In the genomic region with DNA sequence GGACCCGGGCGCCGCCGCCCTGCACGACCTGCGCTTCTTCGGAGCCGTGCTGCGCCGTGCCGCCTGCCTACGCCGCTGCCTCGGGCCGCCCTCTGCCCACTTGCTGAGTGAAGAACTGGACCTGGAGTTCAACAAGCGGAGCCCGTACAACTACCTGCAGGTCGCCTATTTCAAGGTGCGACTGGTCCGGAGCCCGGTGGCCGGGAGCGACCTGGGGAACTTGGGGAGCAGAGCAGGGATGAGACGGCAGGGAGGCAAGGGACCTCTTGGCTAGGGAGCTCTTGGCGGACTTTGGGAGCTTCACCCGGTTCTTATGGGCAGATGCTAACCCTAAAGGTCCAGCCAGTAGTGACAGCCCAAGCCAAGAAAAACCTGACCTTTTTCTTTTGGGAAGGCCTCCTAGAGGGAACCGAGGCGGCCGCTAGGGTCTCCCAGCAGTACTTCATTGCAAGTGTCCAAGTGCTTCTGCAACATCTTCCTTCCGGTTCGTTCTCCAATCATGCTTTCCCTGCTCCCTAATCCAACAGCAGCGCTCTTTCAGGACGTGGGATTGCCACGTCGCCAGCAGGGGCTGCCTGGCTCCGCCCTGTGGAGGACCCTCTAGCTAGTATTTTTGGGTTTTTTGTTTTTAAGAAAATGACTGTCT, we compare ENCODE assay signal across 8 mouse cellular contexts. TPM values are rescaled to one million over a fixed set of nuclear protein-coding genes. Genes with fewer than 3 reads are reported as not detected.
DNase-seq lines count a peak whose midpoint lies in the region; ATAC-seq and TF ChIP-seq lines count a peak whose summit lies in the region.

No protein-coding gene starts in this region.

- H3K4me2 ChIP-seq in CH12.LX (ENCODE audit: insufficient read depth, low read depth, poor library complexity, severe bottlenecking): peak overlapping the region; percentile 54
- peak overlapping the region; percentile 83 for H3K4me2 ChIP-seq in heart, embryonic 14.5 days (ENCODE audit: low read length)
- peak overlapping the region; percentile 86 for H3K4me2 ChIP-seq in kidney, postnatal 0 days (ENCODE audit: low read length)
- peak overlapping the region; percentile 78 for H3K4me2 ChIP-seq in liver, embryonic 14.5 days (ENCODE audit: low read depth)
- H3K4me2 ChIP-seq in neural tube, embryonic 11.5 days (ENCODE audit: low read depth): peak overlapping the region; percentile 87

- no peak overlapping the region for H3K27ac ChIP-seq in CH12.LX (ENCODE audit: insufficient read depth, low read depth)
- peak overlapping the region; percentile 73 for H3K27ac ChIP-seq in embryonic fibroblast, embryonic 13.5 days (ENCODE audit: insufficient read depth, low read length)
- peak overlapping the region; percentile 23 to 67 for H3K27ac ChIP-seq in heart, embryonic 14.5 days (replicated peaks in 1 of 2; ENCODE audit: control insufficient read depth in 1 of 2, insufficient read depth in 1 of 2, low read depth in 2 of 2, low read length in 2 of 2)
- H3K27ac ChIP-seq in kidney, postnatal 0 days: peak overlapping the region; percentile 68
- H3K27ac ChIP-seq in liver, embryonic 14.5 days: no peak overlapping the region
- H3K27ac ChIP-seq in neural tube, embryonic 11.5 days (ENCODE audit: low read depth, low read length): no peak overlapping the region

- peaks cover 6 to 46% of the 10 kb centered on the region in 2 experiments for H3K4me1 ChIP-seq in CH12.LX (ENCODE audit: control insufficient read depth in 1 of 2, insufficient read depth in 2 of 2)
- 0 out of 2 replicates have a peak, but pooled peaks cover 3% of the 10 kb centered on the region for H3K4me1 ChIP-seq in embryonic fibroblast, embryonic 13.5 days (ENCODE audit: control insufficient read depth, insufficient read depth, low read length)
- peaks cover 0 to 18% of the 10 kb centered on the region in 2 experiments; a peak in 2 of 4 replicates for H3K4me1 ChIP-seq in heart, embryonic 14.5 days (ENCODE audit: control insufficient read depth in 2 of 2, insufficient read depth in 2 of 2, low read length in 2 of 2)
- H3K4me1 ChIP-seq in kidney, postnatal 0 days (replicated peaks; ENCODE audit: insufficient read depth, low read length): peaks cover 4% of the 10 kb centered on the region; the same call in 1 of the 2 replicates
- peaks cover 3 to 5% of the 10 kb centered on the region in 2 experiments for H3K4me1 ChIP-seq in liver, embryonic 14.5 days (replicated peaks; ENCODE audit: control insufficient read depth in 2 of 2, insufficient read depth in 2 of 2, low read length in 1 of 2)
- no peaks in the 10 kb centered on the region for H3K4me1 ChIP-seq in neural tube, embryonic 11.5 days (ENCODE audit: control insufficient read depth, insufficient read depth, low read length)

- no peak for TF ChIP-seq POLR2A in CH12.LX (IDR thresholded peaks at IDR 0.05; ENCODE audit: low read depth, low read length)
- TF ChIP-seq POLR2A in embryonic fibroblast, embryonic 13.5 days (IDR thresholded peaks at IDR 0.05; ENCODE audit: low read depth, low read length): peak; percentile 85

- under 1% methylated on average over 36 of the region's 36 CpGs for WGBS in heart, embryonic 14.5 days
- WGBS in kidney, postnatal 0 days: under 1% methylated on average over 36 of the region's 36 CpGs
- WGBS in liver, embryonic 14.5 days (ENCODE audit: insufficient replicate concordance): under 1% methylated on average over 36 of the region's 36 CpGs
- under 1% methylated on average over 36 of the region's 36 CpGs for WGBS in neural tube, embryonic 11.5 days

- H3K9ac ChIP-seq in CH12.LX (ENCODE audit: insufficient read depth, low read depth): peak overlapping the region; percentile 52
- H3K9ac ChIP-seq in heart, embryonic 14.5 days (ENCODE audit: low read length): peak overlapping the region; percentile 85
- H3K9ac ChIP-seq in kidney, postnatal 0 days (ENCODE audit: low read depth, low read length): peak overlapping the region; percentile 68
- H3K9ac ChIP-seq in liver, embryonic 14.5 days (replicated peaks): peak overlapping the region; percentile 50
- peak overlapping the region; percentile 73 for H3K9ac ChIP-seq in neural tube, embryonic 11.5 days (ENCODE audit: low read length)

- no peaks in the 10 kb centered on the region for H3K27me3 ChIP-seq in CH12.LX (replicated peaks)
- no peaks in the 10 kb centered on the region for H3K27me3 ChIP-seq in heart, embryonic 14.5 days (ENCODE audit: control insufficient read depth, insufficient read depth, low read length)
- H3K27me3 ChIP-seq in kidney, postnatal 0 days (ENCODE audit: insufficient read depth, low read length): no peaks in the 10 kb centered on the region
- no peaks in the 10 kb centered on the region; the same call in 1 of the 2 replicates for H3K27me3 ChIP-seq in liver, embryonic 14.5 days (ENCODE audit: control insufficient read depth, insufficient read depth, low read length)
- no peaks in the 10 kb centered on the region for H3K27me3 ChIP-seq in neural tube, embryonic 11.5 days (ENCODE audit: control insufficient read depth, insufficient read depth, low read length)

- H3K36me3 ChIP-seq in CH12.LX (replicated peaks in 1 of 2; ENCODE audit: control insufficient read depth in 1 of 2, insufficient read depth in 1 of 2, low read length in 1 of 2): peaks cover 0 to 33% of the 10 kb centered on the region in 2 experiments
- peaks cover 29% of the 10 kb centered on the region for H3K36me3 ChIP-seq in heart, embryonic 14.5 days (ENCODE audit: control insufficient read depth, insufficient read depth, low read length)
- no peaks in the 10 kb centered on the region for H3K36me3 ChIP-seq in kidney, postnatal 0 days (ENCODE audit: insufficient read depth, low read length)
- no peaks in the 10 kb centered on the region for H3K36me3 ChIP-seq in liver, embryonic 14.5 days (replicated peaks; ENCODE audit: control insufficient read depth, insufficient read depth, low read depth)
- H3K36me3 ChIP-seq in neural tube, embryonic 11.5 days (ENCODE audit: control insufficient read depth, insufficient read depth, low read length): no peaks in the 10 kb centered on the region; the same call in 1 of the 2 replicates

- no peaks in the 10 kb centered on the region for H3K79me2 ChIP-seq in CH12.LX (replicated peaks; ENCODE audit: control insufficient read depth, extremely low read depth, insufficient read depth, poor library complexity, severe bottlenecking)

- 0 out of 2 replicates have a peak, but pooled peaks have one; percentile 8 for TF ChIP-seq EP300 in CH12.LX (IDR thresholded peaks at IDR 0.05; ENCODE audit: low read length)
- TF ChIP-seq EP300 in liver, embryonic 14.5 days (IDR thresholded peaks at IDR 0.05; ENCODE audit: low read depth): no peak

- no peak for TF ChIP-seq RAD21 in CH12.LX (IDR thresholded peaks at IDR 0.05; ENCODE audit: low read depth, low read length)

- dilution Hi-C loops in CH12.LX (cut with MboI; ENCODE audit: extremely low pct_ligation_motif_present, extremely low pct_unique_long_range_greater_than_20kb, low sequenced_read_pairs): no loop called here

- H3K4me3 ChIP-seq in CH12.LX (replicated peaks in 1 of 3; ENCODE audit: low read depth in 2 of 3, low read length in 2 of 3, poor library complexity in 1 of 3): peak overlapping the region; percentile 74 to 92 (median 83)
- H3K4me3 ChIP-seq in embryonic fibroblast, embryonic 13.5 days (ENCODE audit: insufficient read depth, low read length): peak overlapping the region; percentile 82
- H3K4me3 ChIP-seq in heart, embryonic 14.5 days (ENCODE audit: control insufficient read depth in 1 of 2, insufficient read depth in 1 of 2, low read depth in 1 of 2, low read length in 2 of 2): peak overlapping the region; percentile 72 to 89
- H3K4me3 ChIP-seq in kidney, postnatal 0 days (replicated peaks; ENCODE audit: low read depth, low read length): peak overlapping the region; percentile 77
- H3K4me3 ChIP-seq in liver, embryonic 14.5 days (ENCODE audit: insufficient read depth in 1 of 2, low read depth in 2 of 2, low read length in 2 of 2): peak overlapping the region; percentile 68 to 71
- peak overlapping the region; percentile 90 for H3K4me3 ChIP-seq in neural tube, embryonic 11.5 days (ENCODE audit: low read depth, low read length)

- in situ Hi-C loops in CH12.LX (cut with MboI; ENCODE audit: low pct_ligation_motif_present, low pct_unique_long_range_greater_than_20kb, low sequenced_read_pairs): no loop called here

- no peak for TF ChIP-seq CTCF in CH12.LX (conservative IDR thresholded peaks at IDR 0.05 in 1 of 2, IDR thresholded peaks at IDR 0.05 in 1 of 2; ENCODE audit: low read depth in 2 of 2, low read length in 2 of 2)
- TF ChIP-seq CTCF in embryonic fibroblast, embryonic 13.5 days (IDR thresholded peaks at IDR 0.05; ENCODE audit: borderline replicate concordance, insufficient read depth, low read length): no peak
- peak; percentile 49 for TF ChIP-seq CTCF in kidney, postnatal 0 days (IDR thresholded peaks at IDR 0.05; ENCODE audit: low read depth)
- TF ChIP-seq CTCF in liver, embryonic 14.5 days (IDR thresholded peaks at IDR 0.05; ENCODE audit: low read depth): peak; percentile 29; the same call in 1 of the 2 replicates

- peak; percentile 32; the same call in 1 of the 2 replicates for ATAC-seq in heart, embryonic 14.5 days (ENCODE audit: insufficient number of reproducible peaks, insufficient read depth, low FRiP score, low read depth)
- no peak; the same call in 1 of the 2 replicates for ATAC-seq in kidney, postnatal 0 days (replicated peaks; ENCODE audit: low FRiP score, low read depth)
- ATAC-seq in liver, embryonic 14.5 days (ENCODE audit: insufficient read depth): peak; percentile 53; the same call in 1 of the 2 replicates
- peak; percentile 10; the same call in 1 of the 2 replicates for ATAC-seq in neural tube, embryonic 11.5 days (ENCODE audit: insufficient read depth, low FRiP score, low TSS enrichment)

- DNase-seq in CH12.LX (ENCODE audit: extremely low read depth): peak; percentile 27
- peak; percentile 72 for DNase-seq in adrenal gland, adult 2 months
- DNase-seq in kidney, postnatal 0 days (ENCODE audit: low spot score): peak; percentile 91
- peak in 1 of 3 experiments; percentile 17 for DNase-seq in liver, embryonic 14.5 days (ENCODE audit: low read depth in 3 of 3, low spot score in 3 of 3)
- peak; percentile 73 for DNase-seq in neural tube, embryonic 11.5 days (ENCODE audit: low spot score)
- no peak for DNase-seq in spleen, adult 12 weeks (ENCODE audit: low spot score)

- H3K9me3 ChIP-seq in CH12.LX (replicated peaks; ENCODE audit: low read length): no peaks in the 10 kb centered on the region
- no peaks in the 10 kb centered on the region for H3K9me3 ChIP-seq in heart, embryonic 14.5 days (ENCODE audit: control insufficient read depth, low read length)
- H3K9me3 ChIP-seq in kidney, postnatal 0 days (replicated peaks; ENCODE audit: low read length): no peaks in the 10 kb centered on the region
- no peaks in the 10 kb centered on the region for H3K9me3 ChIP-seq in liver, embryonic 14.5 days (ENCODE audit: control insufficient read depth, low read length)
- H3K9me3 ChIP-seq in neural tube, embryonic 11.5 days (ENCODE audit: control insufficient read depth, low read length): no peaks in the 10 kb centered on the region

RNA-seq across cellular contexts. Expression of a gene that starts 0.7 kb away (rescaled TPM):
- 11.3 and 14.8 TPM in 2 replicates for total RNA-seq in CH12.LX (2012; rRNA removed)
- total RNA-seq in CH12.LX (2014; rRNA removed): 27.1 and 29.2 TPM in 2 replicates
- 31.6 and 32.0 TPM in 2 replicates for polyA plus RNA-seq in CH12.LX (2012; ENCODE audit: insufficient read length, low read depth)
- 10 to 100 TPM; 23.2 to 27.5 TPM for total RNA-seq in adrenal gland, adult 2 months (2021)
- 53.2 and 76.6 TPM in 2 replicates for polyA plus RNA-seq in adrenal gland, adult 2 months (2012; rRNA removed)
- 142 and 190 TPM in 2 replicates for polyA plus RNA-seq in embryonic fibroblast, embryonic 13.5 days (2011; ENCODE audit: insufficient read length, low read depth, missing spikeins)
- polyA plus RNA-seq in heart, embryonic 14.5 days (2014; fragmentation: Nextera tagmentation; extraction: Ambion mirVana): 40.9 and 42.0 TPM in 2 replicates
- 32.4 and 34.9 TPM in 2 replicates for polyA plus RNA-seq in kidney, postnatal 0 days (2015; fragmentation: Nextera tagmentation; extraction: Ambion mirVana)
- polyA plus RNA-seq in liver, embryonic 14.5 days (2012; rRNA removed): 7.5 and 9.1 TPM in 2 replicates
- 7.5 and 7.9 TPM in 2 replicates for polyA plus RNA-seq in liver, embryonic 14.5 days (2014; fragmentation: Nextera tagmentation; extraction: Ambion mirVana)
- polyA plus RNA-seq in neural tube, embryonic 11.5 days (2014; fragmentation: Nextera tagmentation; extraction: Ambion mirVana): 20.5 and 21.3 TPM in 2 replicates

RNA-seq across cellular contexts. Expression of a gene that starts 0.9 kb away (rescaled TPM):
- 7.5 and 8.7 TPM in 2 replicates for total RNA-seq in CH12.LX (2012; rRNA removed)
- total RNA-seq in CH12.LX (2014; rRNA removed): 12.7 and 13.5 TPM in 2 replicates
- 15.4 and 18.8 TPM in 2 replicates for polyA plus RNA-seq in CH12.LX (2012; ENCODE audit: insufficient read length, low read depth)
- 10 to 100 TPM; 22.4 to 26.4 TPM for total RNA-seq in adrenal gland, adult 2 months (2021)
- polyA plus RNA-seq in adrenal gland, adult 2 months (2012; rRNA removed): 4.6 and 6.0 TPM in 2 replicates
- polyA plus RNA-seq in embryonic fibroblast, embryonic 13.5 days (2011; ENCODE audit: insufficient read length, low read depth, missing spikeins): 17.1 and 17.8 TPM in 2 replicates
- 24.8 and 25.1 TPM in 2 replicates for polyA plus RNA-seq in heart, embryonic 14.5 days (2014; fragmentation: Nextera tagmentation; extraction: Ambion mirVana)
- 28.1 and 31.1 TPM in 2 replicates for polyA plus RNA-seq in kidney, postnatal 0 days (2015; fragmentation: Nextera tagmentation; extraction: Ambion mirVana)
- 2.2 and 3.1 TPM in 2 replicates for polyA plus RNA-seq in liver, embryonic 14.5 days (2012; rRNA removed)
- 12.7 and 12.8 TPM in 2 replicates for polyA plus RNA-seq in liver, embryonic 14.5 days (2014; fragmentation: Nextera tagmentation; extraction: Ambion mirVana)
- polyA plus RNA-seq in neural tube, embryonic 11.5 days (2014; fragmentation: Nextera tagmentation; extraction: Ambion mirVana): 40.5 and 44.1 TPM in 2 replicates

RNA-seq across cellular contexts. Expression of a gene that starts 15.4 kb away (rescaled TPM):
- total RNA-seq in CH12.LX (2012; rRNA removed): not detected in 2 replicates
- 0.16 TPM in 1 of 2 replicates, not detected in the other for total RNA-seq in CH12.LX (2014; rRNA removed)
- 0.18 TPM in 1 of 2 replicates, not detected in the other for polyA plus RNA-seq in CH12.LX (2012; ENCODE audit: insufficient read length, low read depth)
- not detected for total RNA-seq in adrenal gland, adult 2 months (2021)
- polyA plus RNA-seq in adrenal gland, adult 2 months (2012; rRNA removed): 0.18 and 0.31 TPM in 2 replicates
- not detected in 2 replicates for polyA plus RNA-seq in embryonic fibroblast, embryonic 13.5 days (2011; ENCODE audit: insufficient read length, low read depth, missing spikeins)
- polyA plus RNA-seq in heart, embryonic 14.5 days (2014; fragmentation: Nextera tagmentation; extraction: Ambion mirVana): 0.19 TPM in 1 of 2 replicates, not detected in the other
- polyA plus RNA-seq in kidney, postnatal 0 days (2015; fragmentation: Nextera tagmentation; extraction: Ambion mirVana): 0.14 TPM in 1 of 2 replicates, not detected in the other
- 0.05 TPM in 1 of 2 replicates, not detected in the other for polyA plus RNA-seq in liver, embryonic 14.5 days (2012; rRNA removed)
- not detected in 2 replicates for polyA plus RNA-seq in liver, embryonic 14.5 days (2014; fragmentation: Nextera tagmentation; extraction: Ambion mirVana)
- polyA plus RNA-seq in neural tube, embryonic 11.5 days (2014; fragmentation: Nextera tagmentation; extraction: Ambion mirVana): not detected in 2 replicates

RNA-seq across cellular contexts. Expression of a gene that starts 21.8 kb away (rescaled TPM):
- total RNA-seq in CH12.LX (2012; rRNA removed) (not detected in 2 replicates), CH12.LX (2014; rRNA removed) (not detected in 2 replicates)
- polyA plus RNA-seq in CH12.LX (2012; ENCODE audit: insufficient read length, low read depth): 0.08 and 0.09 TPM in 2 replicates
- total RNA-seq in adrenal gland, adult 2 months (2021): under 1 TPM in 1 of 2 experiments, not detected in 1; 0.24 TPM
- 0.06 and 0.35 TPM in 2 replicates for polyA plus RNA-seq in adrenal gland, adult 2 months (2012; rRNA removed)
- polyA plus RNA-seq in embryonic fibroblast, embryonic 13.5 days (2011; ENCODE audit: insufficient read length, low read depth, missing spikeins): 0.20 and 0.21 TPM in 2 replicates
- polyA plus RNA-seq in heart, embryonic 14.5 days (2014; fragmentation: Nextera tagmentation; extraction: Ambion mirVana): not detected in 2 replicates
- 70.2 and 72.5 TPM in 2 replicates for polyA plus RNA-seq in kidney, postnatal 0 days (2015; fragmentation: Nextera tagmentation; extraction: Ambion mirVana)
- not detected in 2 replicates for polyA plus RNA-seq in liver, embryonic 14.5 days (2012; rRNA removed)
- not detected in 2 replicates for polyA plus RNA-seq in liver, embryonic 14.5 days (2014; fragmentation: Nextera tagmentation; extraction: Ambion mirVana)
- 0.19 TPM in 1 of 2 replicates, not detected in the other for polyA plus RNA-seq in neural tube, embryonic 11.5 days (2014; fragmentation: Nextera tagmentation; extraction: Ambion mirVana)

RNA-seq across cellular contexts. Expression of a gene that starts 38.3 kb away (rescaled TPM):
- total RNA-seq in CH12.LX (2012; rRNA removed) (15.8 and 16.2 TPM in 2 replicates), CH12.LX (2014; rRNA removed) (15.5 and 15.7 TPM in 2 replicates)
- 21.8 and 23.5 TPM in 2 replicates for polyA plus RNA-seq in CH12.LX (2012; ENCODE audit: insufficient read length, low read depth)
- total RNA-seq in adrenal gland, adult 2 months (2021): 10 to 100 TPM; 16.8 to 19.8 TPM
- 21.5 and 27.7 TPM in 2 replicates for polyA plus RNA-seq in adrenal gland, adult 2 months (2012; rRNA removed)
- 42.2 and 57.6 TPM in 2 replicates for polyA plus RNA-seq in embryonic fibroblast, embryonic 13.5 days (2011; ENCODE audit: insufficient read length, low read depth, missing spikeins)
- 140 and 141 TPM in 2 replicates for polyA plus RNA-seq in heart, embryonic 14.5 days (2014; fragmentation: Nextera tagmentation; extraction: Ambion mirVana)
- polyA plus RNA-seq in kidney, postnatal 0 days (2015; fragmentation: Nextera tagmentation; extraction: Ambion mirVana): 138 and 150 TPM in 2 replicates
- 38.5 and 51.2 TPM in 2 replicates for polyA plus RNA-seq in liver, embryonic 14.5 days (2012; rRNA removed)
- polyA plus RNA-seq in liver, embryonic 14.5 days (2014; fragmentation: Nextera tagmentation; extraction: Ambion mirVana): 116 and 123 TPM in 2 replicates
- polyA plus RNA-seq in neural tube, embryonic 11.5 days (2014; fragmentation: Nextera tagmentation; extraction: Ambion mirVana): 172 and 179 TPM in 2 replicates

Comparison
In these comparisons a context has a peak if more than half of its experiments do, and no peak if none do; other contexts are left out.
1. H3K27ac ChIP-seq: peak in embryonic fibroblast, embryonic 13.5 days (single experiment), heart, embryonic 14.5 days (2 of 2) and kidney, postnatal 0 days (single experiment); none in CH12.LX (single experiment), liver, embryonic 14.5 days (single experiment) and neural tube, embryonic 11.5 days (single experiment).
2. CTCF ChIP-seq: peak in kidney, postnatal 0 days (single experiment) and liver, embryonic 14.5 days (single experiment); none in CH12.LX (0 of 2) and embryonic fibroblast, embryonic 13.5 days (single experiment).
3. Peak in every context shown above with its lines, with median percentiles within 50 percentile points of each other: H3K4me2 ChIP-seq, H3K4me3 ChIP-seq and H3K9ac ChIP-seq.